Mouse (Mus musculus) intestine, embryonic 16.5 days (tissue): ENCODE measurements around the gene Prkn. TPM values are rescaled to one million over a fixed set of nuclear protein-coding genes. Genes with fewer than 3 reads are reported as not detected.
"Not testable (repeated sequence)": the region's sequence is repeated elsewhere in the genome, so short reads cannot be mapped to it uniquely, and the experiment has no call there.

Experiments
- ATAC-seq: fragments of 200-750 bp; cut with Nextera tagmentation; 2 replicates; pipeline ENCODE4 v1.8.0; 2017; ENCODE audit warnings: moderate TSS enrichment, moderate library complexity
- H3K27ac ChIP-seq: fragments of 300-500 bp; sonication (generic); 2 replicates; pipeline ENCODE4 v1.5.1; 2014; ENCODE audit warnings: mild to moderate bottlenecking, low read length
- H3K27me3 ChIP-seq: fragments of 300-500 bp; sonication (generic); replicated peaks from 2 replicates; pipeline ENCODE4 v1.6.1; 2014; ENCODE audit warnings: low read length, control low read depth, mixed read lengths; ENCODE audit not compliant: control insufficient read depth, insufficient read depth
- H3K36me3 ChIP-seq: fragments of 300-500 bp; sonication (generic); 2 replicates; pipeline ENCODE4 v1.6.1; 2014; ENCODE audit warnings: low read length, control low read depth; ENCODE audit not compliant: control insufficient read depth, insufficient read depth
- H3K4me1 ChIP-seq: fragments of 300-500 bp; sonication (generic); 2 replicates; pipeline ENCODE4 v1.6.1; 2014; ENCODE audit warnings: low read length, control low read depth, mixed read lengths; ENCODE audit not compliant: control insufficient read depth, insufficient read depth
- H3K4me2 ChIP-seq: fragments of 300-500 bp; sonication (generic); 2 replicates; pipeline ENCODE4 v1.6.1; 2014; ENCODE audit warnings: low read depth, low read length, control low read depth
- H3K4me3 ChIP-seq: fragments of 300-500 bp; sonication (generic); 2 replicates; pipeline ENCODE4 v1.5.1; 2014; ENCODE audit warnings: mild to moderate bottlenecking, low read length
- H3K9ac ChIP-seq: fragments of 300-500 bp; sonication (generic); 2 replicates; pipeline ENCODE4 v1.6.1; 2014; ENCODE audit warnings: low read depth, low read length
- H3K9me3 ChIP-seq: fragments of 300-500 bp; sonication (generic); 2 replicates; pipeline ENCODE4 v1.6.1; 2016; ENCODE audit warnings: low read length, control low read depth; ENCODE audit not compliant: control insufficient read depth
- WGBS: fragments of 180-500 bp; shearing (Covaris S2); extraction: QIAGEN DNeasy Blood & Tissue Kit; methylation state at CpG from one replicate; pipeline ENCODE4 v1.1.7; 2014; 5-methylcytosine and 5-hydroxymethylcytosine counted together
- polyA plus RNA-seq: library from polyadenylated mRNA; unstranded; fragments of >200 nt; fragmentation: Nextera tagmentation; extraction: Ambion mirVana; gene quantifications from 2 replicates; pipeline ENCODE4 v1.2.1, GENCODE M21; 2015

The Prkn gene
- polyA plus RNA-seq, 1 experiment from 2014 or later = 1.3 TPM

GRCm38 (mm10) chr17:11156119-11156518 is 315.9 kb downstream of the Prkn start:
- 84% methylated on average over 3 of the region's 3 CpGs for WGBS
- Histone ChIP-seq H3K27ac (no peak overlapping the region), H3K4me3 (no peak overlapping the region), H3K4me1 (no peaks in the 10 kb centered on the region), H3K9me3 (no peaks in the 10 kb centered on the region), H3K36me3 (no peaks in the 10 kb centered on the region), H3K27me3 (no peaks in the 10 kb centered on the region), H3K9ac (no peak overlapping the region), H3K4me2 (no peak overlapping the region)
- ATAC-seq = no peak

- 74% methylated on average over 7 of the region's 7 CpGs for WGBS
These were observed 317.4 kb downstream of the Prkn start for GRCm38 (mm10) chr17:11157536-11157935.

GRCm38 (mm10) chr17:11161436-11161835 is 321.3 kb downstream of the Prkn start:
- H3K9me3 ChIP-seq = no peaks in the 10 kb centered on the region
- no peak overlapping the region for H3K4me3 ChIP-seq
- no peak overlapping the region for H3K27ac ChIP-seq
- no peak overlapping the region for H3K4me2 ChIP-seq
- no peaks in the 10 kb centered on the region for H3K4me1 ChIP-seq
- ATAC-seq = no peak
- no peaks in the 10 kb centered on the region for H3K36me3 ChIP-seq
- 89% methylated on average over 1 of the region's 1 CpGs for WGBS
- H3K27me3 ChIP-seq = no peaks in the 10 kb centered on the region
- H3K9ac ChIP-seq = no peak overlapping the region

More at GRCm38 (mm10) chr17:11157536-11157935, 317.4 kb downstream of the Prkn start:
- Histone ChIP-seq H3K9me3 (no peaks in the 10 kb centered on the region), H3K4me1 (no peaks in the 10 kb centered on the region), H3K4me2 (no peak overlapping the region), H3K9ac (no peak overlapping the region), H3K27me3 (no peaks in the 10 kb centered on the region), H3K27ac (no peak overlapping the region), H3K36me3 (no peaks in the 10 kb centered on the region), H3K4me3 (no peak overlapping the region)
- ATAC-seq = no peak

- Histone ChIP-seq H3K36me3 (no peaks in the 10 kb centered on the region), H3K27me3 (no peaks in the 10 kb centered on the region), H3K9me3 (no peaks in the 10 kb centered on the region), H3K4me2 (no peak overlapping the region), H3K27ac (no peak overlapping the region), H3K9ac (no peak overlapping the region), H3K4me3 (no peak overlapping the region), H3K4me1 (no peaks in the 10 kb centered on the region)
- WGBS = 69% methylated on average over 3 of the region's 3 CpGs
- no peak for ATAC-seq
These were observed 322.6 kb downstream of the Prkn start for GRCm38 (mm10) chr17:11162770-11163169.

- ATAC-seq = no peak
- Histone ChIP-seq H3K9me3 (no peaks in the 10 kb centered on the region), H3K9ac (no peak overlapping the region), H3K4me3 (no peak overlapping the region), H3K27ac (no peak overlapping the region), H3K27me3 (no peaks in the 10 kb centered on the region), H3K4me2 (no peak overlapping the region), H3K36me3 (no peaks in the 10 kb centered on the region), H3K4me1 (no peaks in the 10 kb centered on the region)
These were observed 347.2 kb downstream of the Prkn start for GRCm38 (mm10) chr17:11187356-11187755.

- no peak overlapping the region for H3K4me3 ChIP-seq
- H3K27me3 ChIP-seq = no peaks in the 10 kb centered on the region
- no peak overlapping the region for H3K27ac ChIP-seq
- H3K9ac ChIP-seq = no peak overlapping the region
- ATAC-seq = no peak
- no peaks in the 10 kb centered on the region for H3K9me3 ChIP-seq
- no peaks in the 10 kb centered on the region for H3K36me3 ChIP-seq
- 82% methylated on average over 4 of the region's 4 CpGs for WGBS
- no peaks in the 10 kb centered on the region for H3K4me1 ChIP-seq
- H3K4me2 ChIP-seq = no peak overlapping the region
These were observed 348.3 kb downstream of the Prkn start for GRCm38 (mm10) chr17:11188494-11188893.

- Histone ChIP-seq H3K4me2 (no peak overlapping the region), H3K4me3 (no peak overlapping the region), H3K36me3 (no peaks in the 10 kb centered on the region), H3K4me1 (no peaks in the 10 kb centered on the region), H3K9me3 (no peaks in the 10 kb centered on the region), H3K27me3 (no peaks in the 10 kb centered on the region), H3K9ac (no peak overlapping the region), H3K27ac (no peak overlapping the region)
- WGBS = 59% methylated on average over 2 of the region's 2 CpGs
- no peak for ATAC-seq
These were observed 350.1 kb downstream of the Prkn start for GRCm38 (mm10) chr17:11190306-11190705.

GRCm38 (mm10) chr17:11198134-11198533 is 357.9 kb downstream of the Prkn start:
- Histone ChIP-seq H3K4me2 (no peak overlapping the region), H3K36me3 (no peaks in the 10 kb centered on the region), H3K4me1 (no peaks in the 10 kb centered on the region), H3K4me3 (no peak overlapping the region), H3K9me3 (no peaks in the 10 kb centered on the region), H3K27ac (no peak overlapping the region), H3K27me3 (no peaks in the 10 kb centered on the region), H3K9ac (no peak overlapping the region)
- no peak for ATAC-seq
- 56% methylated on average over 2 of the region's 2 CpGs for WGBS

- H3K4me2 ChIP-seq, H3K27me3 ChIP-seq, H3K36me3 ChIP-seq, ATAC-seq, H3K4me1 ChIP-seq, H3K4me3 ChIP-seq, H3K9me3 ChIP-seq, H3K9ac ChIP-seq, H3K27ac ChIP-seq: not testable (repeated sequence)
- 83% methylated on average over 4 of the region's 4 CpGs for WGBS
These were observed 368.9 kb downstream of the Prkn start for GRCm38 (mm10) chr17:11209063-11209462.

GRCm38 (mm10) chr17:11211006-11211405 is 370.8 kb downstream of the Prkn start:
- WGBS = 87% methylated on average over 11 of the region's 11 CpGs
- Histone ChIP-seq H3K27me3 (no peaks in the 10 kb centered on the region), H3K36me3 (no peaks in the 10 kb centered on the region)

More at GRCm38 (mm10) chr17:11211006-11211405, 370.8 kb downstream of the Prkn start:
- H3K9me3 ChIP-seq = no peaks in the 10 kb centered on the region
- no peak overlapping the region for H3K27ac ChIP-seq
- no peak overlapping the region for H3K4me2 ChIP-seq
- no peak for ATAC-seq
- no peak overlapping the region for H3K9ac ChIP-seq
- no peaks in the 10 kb centered on the region for H3K4me1 ChIP-seq
- no peak overlapping the region for H3K4me3 ChIP-seq
